Mouse (Mus musculus): Measurements from ENCODE around the gene Camsap3.
A peak's percentile ranks its signal among the peaks of the same experiment; 100 is the strongest.
"Not testable (repeated sequence)": the region's sequence is repeated elsewhere in the genome, so short reads cannot be mapped to it uniquely, and the experiment has no call there.

Gene Camsap3

DNA sequence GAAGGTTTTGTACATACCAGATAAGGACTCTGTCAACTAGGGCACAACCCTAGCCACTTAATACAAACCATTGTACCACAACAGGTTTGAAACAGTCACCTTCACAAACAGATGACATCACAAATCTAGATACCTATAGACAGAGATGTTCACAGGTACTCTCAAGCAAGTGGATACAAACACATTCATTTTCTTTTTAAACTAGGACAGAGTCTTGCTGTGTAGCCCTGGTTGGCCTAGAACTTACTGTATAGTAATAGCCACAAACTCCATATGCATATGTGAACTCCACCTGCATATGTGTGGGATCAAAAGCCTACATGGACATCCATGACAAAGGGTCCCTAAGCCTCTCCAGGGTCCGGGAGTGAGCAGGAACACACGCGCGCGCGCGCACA, at the start of gene Camsap3:
Camsap3 (plus strand) TSS at position 301 of the 398 bp plus-strand sequence.
- peak; percentile 6 for DNase-seq (ENCODE audit: low read depth)

DNA sequence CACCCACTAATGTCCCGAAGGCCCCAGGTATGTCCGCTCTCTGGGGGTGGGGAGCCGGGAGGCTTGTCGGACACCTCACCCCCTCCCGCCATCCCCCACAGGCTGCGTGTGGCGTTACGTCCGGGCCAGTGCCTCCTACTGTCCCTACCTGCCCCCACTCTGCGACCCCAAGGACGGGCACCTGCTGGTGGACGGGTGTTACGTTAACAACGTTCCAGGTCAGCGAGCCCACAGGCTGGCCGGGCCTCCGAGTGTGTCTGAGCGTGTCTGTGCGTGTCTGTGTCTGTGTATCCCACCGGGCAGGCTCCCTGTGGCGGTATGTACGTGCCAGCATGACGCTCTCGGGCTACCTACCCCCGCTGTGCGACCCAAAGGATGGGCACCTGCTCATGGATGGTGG, 49.4 kb upstream of the Camsap3 start:
- DNase-seq (ENCODE audit: low read depth), result no peak

DNA sequence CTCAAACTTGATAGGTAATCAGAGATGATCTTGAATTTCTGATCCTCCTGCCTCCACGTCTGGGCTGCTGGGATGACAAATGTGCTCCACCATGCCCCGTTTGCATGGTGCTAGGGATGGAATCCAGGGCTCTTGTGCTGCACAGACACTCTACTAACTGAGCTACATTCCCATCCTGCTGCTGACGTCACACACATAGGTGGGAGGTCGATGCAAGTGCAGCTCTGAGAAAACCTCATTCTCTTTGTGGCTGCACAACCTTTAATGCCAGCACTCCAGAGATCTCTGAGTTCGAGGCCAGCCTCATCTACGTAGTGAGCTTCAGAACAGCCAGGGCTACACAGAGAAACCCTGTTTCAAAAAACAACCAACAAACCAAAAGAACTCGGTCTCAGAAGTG, 47.9 kb upstream of the Camsap3 start:
- no peak for DNase-seq (ENCODE audit: low read depth)

DNA sequence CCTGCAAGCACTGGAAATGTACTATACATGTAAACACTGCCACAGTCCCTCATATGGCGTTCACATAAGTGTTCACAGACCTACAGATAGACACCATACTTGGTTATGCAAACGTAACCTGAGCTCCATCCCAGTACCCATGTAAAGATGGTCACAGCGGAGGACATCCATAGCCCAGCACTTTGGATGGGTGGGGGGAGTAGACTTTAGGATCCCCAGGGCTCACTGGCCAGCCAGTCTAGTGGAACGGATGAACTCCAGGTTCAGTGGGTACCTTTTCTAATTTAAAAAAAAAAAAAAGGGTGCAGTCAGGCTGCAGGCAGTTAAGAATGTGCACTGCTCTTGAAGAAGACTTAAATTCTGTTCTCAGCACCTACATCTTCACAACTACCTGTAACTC, 47.0 kb upstream of the Camsap3 start:
- no peak for DNase-seq (ENCODE audit: low read depth)

DNA sequence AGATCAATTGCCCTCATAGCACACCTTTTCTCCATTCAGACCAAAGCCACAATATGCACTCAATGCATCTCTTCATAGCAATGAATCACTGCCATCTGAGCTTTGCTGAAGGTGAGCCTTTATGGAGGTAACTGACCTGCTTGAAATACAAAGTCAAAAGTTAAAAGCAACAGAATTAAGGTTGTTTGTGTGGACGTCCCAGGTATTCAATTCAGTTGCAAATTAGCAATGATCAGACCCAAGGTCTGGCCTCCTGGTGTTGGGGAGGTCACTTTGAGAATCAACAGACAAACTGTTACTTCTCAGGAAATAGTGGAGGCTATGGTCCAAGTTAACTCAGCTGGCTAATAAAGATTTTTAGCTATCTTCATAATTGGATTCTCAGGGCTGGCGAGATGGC, 40.6 kb upstream of the Camsap3 start:
- DNase-seq (ENCODE audit: low read depth), result no peak

- no peak for DNase-seq (ENCODE audit: low read depth)
Measured at GRCm38 (mm10) chr8:3552240-3552639, 34.9 kb upstream of the Camsap3 start.

GRCm38 (mm10) chr8:3556114-3556513, 31.0 kb upstream of the Camsap3 start:
- peak; percentile 14 for DNase-seq (ENCODE audit: low read depth)

DNA sequence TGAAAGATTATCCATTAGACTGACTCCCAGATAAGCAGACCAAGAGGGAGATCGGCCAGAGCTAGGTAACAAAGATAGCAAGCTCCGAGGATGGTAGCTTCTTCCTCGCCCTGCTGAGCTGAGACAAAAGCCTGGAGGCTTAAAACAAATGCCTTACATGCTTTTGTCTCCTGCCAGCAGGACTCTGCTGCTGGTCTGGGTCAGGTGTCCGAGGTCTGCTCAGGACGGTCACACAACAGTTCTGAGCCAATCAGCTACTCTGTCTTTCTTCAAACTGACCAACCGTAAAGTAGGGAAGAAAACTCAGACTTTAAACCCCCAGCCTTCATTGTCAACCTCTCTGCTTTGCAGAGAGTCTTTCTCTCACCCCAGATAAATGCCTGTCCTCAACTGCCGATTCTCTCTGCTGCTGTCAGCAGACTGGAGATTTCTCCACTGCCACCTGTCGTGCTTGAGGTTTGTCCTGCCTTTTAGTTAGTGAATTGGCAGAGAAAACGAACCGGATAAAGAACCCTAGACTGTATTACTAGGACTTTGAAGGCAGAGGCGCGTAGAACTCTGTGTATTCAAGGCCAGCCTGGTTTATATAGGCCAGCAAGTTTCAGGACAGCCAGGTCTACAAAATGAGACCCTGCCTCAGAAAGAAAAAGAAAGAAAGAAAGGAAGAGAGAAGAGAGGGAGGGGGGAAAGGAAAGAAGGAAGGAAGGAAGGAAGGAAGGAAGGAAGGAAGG, 19.3 kb upstream of the Camsap3 start, which contains the start of gene C330021F23Rik:
C330021F23Rik (plus strand) TSS at position 350 of the 731 bp plus-strand sequence.
- no peak for DNase-seq (ENCODE audit: low read depth)

- no peak for DNase-seq (ENCODE audit: low read depth)
Measured at GRCm38 (mm10) chr8:3568378-3568777, 18.7 kb upstream of the Camsap3 start.

- no peak for DNase-seq (ENCODE audit: low read depth)
Measured at GRCm38 (mm10) chr8:3569784-3570183, 17.3 kb upstream of the Camsap3 start.

DNA sequence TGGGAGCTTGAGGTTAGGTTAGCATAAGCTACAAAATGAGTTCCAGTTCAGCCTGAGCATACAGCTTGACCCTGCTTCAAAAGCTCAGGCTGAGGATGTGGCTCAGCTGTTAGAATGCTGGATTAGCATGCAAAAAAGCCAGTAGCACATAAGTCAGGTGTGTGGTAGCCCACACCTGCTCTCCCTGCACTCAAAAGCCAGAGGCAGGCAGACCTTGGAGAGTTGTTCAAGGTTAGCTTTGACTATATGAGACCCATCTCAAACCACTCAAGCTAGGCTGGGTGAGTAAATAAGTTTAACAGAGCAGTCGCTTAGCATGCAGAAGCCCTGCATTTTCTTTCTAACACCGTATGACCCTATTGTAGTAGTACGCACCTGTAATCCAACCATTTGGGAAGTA, 12.5 kb upstream of the Camsap3 start:
- no peak for DNase-seq (ENCODE audit: low read depth)

- DNase-seq (ENCODE audit: low read depth), result no peak
Measured at GRCm38 (mm10) chr8:3576211-3576960, 10.7 kb upstream of the Camsap3 start.

DNA sequence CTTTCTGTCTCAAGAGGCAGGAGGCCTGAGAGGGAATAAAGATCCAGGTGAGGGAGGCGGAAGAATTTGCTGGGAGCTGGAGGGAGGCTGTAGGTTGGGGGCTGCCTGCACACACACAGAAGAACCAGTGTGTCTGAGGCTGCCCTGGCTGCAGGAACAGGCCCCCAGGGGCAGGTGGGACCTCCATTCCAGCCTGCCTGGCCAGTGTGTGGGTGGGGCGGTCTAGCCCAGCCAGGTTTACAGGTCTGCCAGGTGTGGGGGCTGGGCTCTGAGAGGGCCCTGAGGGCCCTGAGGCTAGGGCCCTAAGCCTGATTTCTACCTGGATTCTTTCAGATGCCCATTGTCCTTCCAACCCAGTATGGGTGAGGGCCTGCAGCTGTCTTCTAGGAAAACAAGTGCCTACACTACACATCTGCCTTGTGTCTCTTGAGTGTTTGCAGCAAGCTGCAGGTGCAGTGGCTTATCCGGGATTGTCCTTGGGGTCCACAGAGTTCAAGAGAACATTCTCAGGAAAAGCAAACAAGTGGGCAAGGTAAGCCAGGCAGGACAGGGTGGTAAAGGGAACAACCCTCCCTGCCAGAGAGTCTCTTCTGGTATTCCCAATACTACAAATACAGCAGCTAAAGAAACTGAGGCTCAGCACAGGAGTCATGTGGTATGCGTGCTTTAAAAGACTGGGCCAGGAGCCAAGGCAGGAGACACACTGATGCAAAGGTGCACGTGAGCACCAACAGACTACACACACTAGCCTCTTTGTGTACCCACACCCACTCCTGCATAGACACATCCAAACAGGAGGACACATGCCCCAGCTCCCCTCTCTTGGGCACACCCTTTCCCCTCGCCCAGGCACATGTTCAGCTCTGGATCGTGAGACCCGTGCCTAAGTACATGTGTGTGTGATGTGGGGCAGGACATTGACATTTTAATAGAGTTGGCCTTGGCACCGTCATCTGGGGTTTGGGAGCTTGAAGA, 7.4 kb upstream of the Camsap3 start:
- no peak for DNase-seq (ENCODE audit: low read depth)

DNA sequence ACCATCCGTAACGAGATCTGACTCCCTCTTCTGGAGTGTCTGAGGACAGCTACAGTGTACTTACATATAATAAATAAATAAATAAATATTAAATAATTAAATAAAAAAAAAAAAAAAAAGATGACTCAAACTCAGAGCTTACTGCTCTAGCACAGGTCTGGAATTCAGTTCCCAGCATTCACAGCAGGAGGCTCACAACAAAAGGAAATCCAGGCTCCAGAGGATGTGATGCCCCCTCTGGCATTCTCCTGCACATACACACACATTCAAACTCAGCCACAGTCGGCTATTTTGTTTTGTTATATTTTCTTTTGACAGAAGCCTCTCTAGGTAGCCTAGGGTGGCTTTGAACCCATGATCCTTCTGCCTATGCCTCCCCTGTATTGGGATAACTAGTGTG, 5.1 kb upstream of the Camsap3 start:
- DNase-seq (ENCODE audit: low read depth), result not testable (repeated sequence)

DNA sequence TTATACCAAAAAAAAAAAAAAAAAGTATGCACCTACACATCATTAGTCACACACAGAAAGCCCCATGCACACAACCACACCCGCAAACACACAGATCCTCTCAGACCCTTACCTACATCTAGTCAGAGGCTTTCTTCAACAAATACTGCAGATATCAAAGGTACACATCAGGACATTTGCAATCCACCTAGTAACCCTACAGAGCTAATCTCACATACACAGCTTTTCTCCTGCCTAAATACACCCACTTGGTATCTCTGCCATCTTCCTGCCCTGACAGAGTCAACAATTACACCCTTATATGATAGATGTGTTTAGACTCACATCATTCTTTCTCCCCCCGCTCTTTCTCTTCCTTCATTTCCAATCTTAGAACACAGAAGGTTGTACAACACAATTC, 641 bp upstream of the Camsap3 start:
- DNase-seq (ENCODE audit: low read depth), result no peak

- DNase-seq (ENCODE audit: low read depth), result peak; percentile 58
Measured at GRCm38 (mm10) chr8:3587391-3588257, 531 bp downstream of the Camsap3 start.

GRCm38 (mm10) chr8:3588258-3588633, 1.2 kb downstream of the Camsap3 start:
- DNase-seq (ENCODE audit: low read depth), result no peak

GRCm38 (mm10) chr8:3593470-3593869, 6.4 kb downstream of the Camsap3 start:
- DNase-seq (ENCODE audit: low read depth), result no peak

DNA sequence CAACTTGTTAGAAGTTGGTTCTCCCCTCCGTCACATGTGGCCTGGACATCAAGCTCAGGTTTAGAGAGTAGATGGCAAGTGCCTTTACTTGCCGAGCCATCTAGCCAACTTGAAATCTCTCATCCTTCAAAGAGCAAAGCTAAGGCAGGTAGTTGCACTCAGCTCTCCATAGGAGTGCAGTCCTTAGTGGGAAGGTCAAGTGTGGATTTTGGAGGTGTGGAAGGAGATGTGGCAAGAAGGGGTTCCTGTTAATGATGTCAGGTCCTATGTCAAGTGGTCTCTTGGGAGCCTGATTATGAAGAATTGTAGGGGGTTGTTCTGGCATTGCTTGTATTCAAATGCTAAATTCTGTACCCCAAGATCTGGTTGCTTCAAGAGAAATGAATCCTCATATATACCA, 7.4 kb downstream of the Camsap3 start:
- no peak for DNase-seq (ENCODE audit: low read depth)

GRCm38 (mm10) chr8:3598054-3598453, 11.0 kb downstream of the Camsap3 start:
- DNase-seq (ENCODE audit: low read depth), result no peak

DNA sequence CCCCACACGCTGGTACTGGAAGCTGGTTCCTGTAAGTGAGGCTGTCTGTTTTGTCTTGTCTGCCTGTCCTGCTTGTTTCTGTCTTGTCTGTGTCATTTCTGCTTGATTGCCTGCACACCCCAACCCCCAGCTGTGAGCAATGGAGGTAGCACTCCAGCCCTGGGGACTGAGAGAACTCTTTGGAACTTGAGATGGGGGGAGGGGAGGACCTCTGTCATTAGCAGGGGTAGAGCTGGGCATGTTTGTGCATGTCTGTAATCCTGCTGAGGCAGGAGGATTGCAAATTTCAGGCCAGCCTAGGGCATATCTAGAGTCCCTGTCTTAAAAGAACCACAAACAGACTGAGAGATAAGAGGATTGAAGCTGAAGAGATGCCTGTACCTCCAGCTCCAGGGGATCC, 12.1 kb downstream of the Camsap3 start:
- no peak for DNase-seq (ENCODE audit: low read depth)

All from induced T-regulatory cell, adult 2 months (primary cell).